Mouse (Mus musculus): ENCODE measurements around the gene Erh.

DNA sequence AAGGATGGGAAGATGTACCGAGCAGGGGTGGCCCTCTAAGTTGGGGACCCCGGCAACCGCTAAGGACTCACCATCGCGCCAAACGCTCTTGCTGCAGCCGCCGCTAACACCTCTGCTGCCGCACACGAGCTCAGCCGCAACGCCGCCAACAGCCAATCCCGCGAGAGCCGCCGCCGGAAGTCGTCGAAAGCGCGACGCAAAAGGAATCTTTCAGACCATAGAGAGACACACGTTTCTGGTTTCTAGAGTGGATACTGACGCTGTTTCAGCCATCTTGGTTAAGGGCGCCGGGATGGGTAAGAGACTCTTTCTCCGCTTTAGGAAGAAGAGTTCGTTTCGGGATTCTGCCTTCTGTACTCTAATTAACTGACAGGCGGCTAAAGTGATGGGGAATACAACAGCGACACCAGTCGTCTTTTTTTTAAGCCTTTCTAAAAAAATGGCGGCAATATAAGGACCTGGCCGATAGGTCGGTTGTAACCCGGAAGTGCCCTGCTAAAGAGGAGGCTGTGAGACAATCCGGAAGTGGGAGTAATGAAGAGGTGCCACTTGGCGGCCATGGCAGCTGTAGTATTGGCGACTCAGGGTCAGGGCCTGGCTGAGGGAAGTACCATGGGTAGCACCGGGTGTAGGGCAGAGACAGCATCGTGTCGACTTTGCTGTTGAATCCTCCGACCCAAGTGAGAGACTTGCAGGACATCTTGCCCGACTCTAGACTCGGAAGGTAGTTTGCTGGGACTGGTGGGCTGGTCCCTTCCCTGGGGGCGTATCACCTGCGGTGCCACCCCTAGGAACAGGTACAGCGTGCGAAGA, at the start of gene Erh, which contains the start of gene Slc39a9:
- no peak for TF ChIP-seq CTCF (IDR thresholded peaks at IDR 0.05; ENCODE audit: control insufficient read depth, insufficient read depth, insufficient replicate concordance, low read depth, low read length)
- TF ChIP-seq POLR2A (IDR thresholded peaks at IDR 0.05; ENCODE audit: control insufficient read depth, low read depth, low read length), result peak; percentile 82; the same call in 1 of the 2 replicates
